Comparison of ENCODE assay signal across 25 mouse cellular contexts in the genomic region with DNA sequence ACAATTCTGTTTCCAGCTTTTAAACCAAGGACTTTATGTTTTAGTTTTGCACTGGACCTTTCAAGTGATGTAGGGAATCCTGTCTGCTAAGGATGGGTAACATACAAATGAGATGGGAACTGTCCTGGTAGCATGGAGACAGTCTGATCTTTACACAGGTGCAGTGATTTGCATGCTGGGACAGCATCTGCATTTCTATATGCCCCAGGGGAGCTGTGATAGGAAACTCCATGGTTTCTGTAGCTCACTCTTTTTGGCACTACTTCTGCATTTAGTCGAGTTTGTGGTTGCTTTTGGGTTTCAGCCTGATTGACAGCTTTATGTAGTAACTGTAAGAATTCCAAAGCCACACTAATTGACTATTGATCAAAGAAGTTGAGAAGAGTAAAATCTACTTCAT. TPM values are rescaled to one million over a fixed set of nuclear protein-coding genes. Genes with fewer than 3 reads are reported as not detected.
"Had no signal": no experiment of that assay in that cellular context is flagged by ENCODE, and none has a peak within 500 bp of the region (broad histone marks: within the 10 kb centered on the region; RNA-seq: fewer than 3 reads in every experiment).

No protein-coding gene starts in this region.

- DNase-seq: lung, adult 18-20 months; lung, embryonic 14.5 days; lung, postnatal 10 days; lung, postnatal 4 days; midbrain, embryonic 14.5 days; retina, postnatal 1 day; right cerebral cortex, adult 18-20 months; right cerebral cortex, postnatal 14 days; thymus, adult 2 months; thymus, postnatal 25 days; thymus, postnatal 4 days had no signal

- H3K27me3 ChIP-seq: megakaryocyte, embryonic 14.5 days; neural tube, embryonic 13.5 days; neural tube, embryonic 15.5 days; stomach, embryonic 15.5 days had no signal

- H3K27ac ChIP-seq: neural tube, embryonic 13.5 days; neural tube, embryonic 15.5 days; stomach, embryonic 15.5 days; stomach, postnatal 0 days had no signal

- H3K9ac ChIP-seq: lung, embryonic 14.5 days; neural tube, embryonic 13.5 days; neural tube, embryonic 15.5 days; stomach, embryonic 15.5 days had no signal

- H3K4me3 ChIP-seq: megakaryocyte, embryonic 14.5 days; myocyte; neural tube, embryonic 13.5 days; neural tube, embryonic 15.5 days; stomach, embryonic 15.5 days had no signal

- ATAC-seq: midbrain, embryonic 16.5 days had no signal

- H3K4me1 ChIP-seq: megakaryocyte, embryonic 14.5 days; neural tube, embryonic 13.5 days; neural tube, embryonic 15.5 days; stomach, embryonic 15.5 days had no signal

- H3K4me2 ChIP-seq: lung, embryonic 14.5 days; midbrain, embryonic 11.5 days; neural tube, embryonic 13.5 days; neural tube, embryonic 15.5 days; stomach, embryonic 15.5 days had no signal

- H3K9me3 ChIP-seq: megakaryocyte, embryonic 14.5 days; neural tube, embryonic 13.5 days; neural tube, embryonic 15.5 days; stomach, embryonic 15.5 days had no signal

- H3K36me3 ChIP-seq: neural tube, embryonic 13.5 days; neural tube, embryonic 15.5 days; stomach, embryonic 15.5 days had no signal

RNA-seq across cellular contexts. Expression of a gene that starts 19.8 kb away (rescaled TPM):
- polyA plus RNA-seq: liver, embryonic 16.5 days; lung, embryonic 14.5 days; lung, embryonic 16.5 days; midbrain, embryonic 11.5 days; midbrain, embryonic 14.5 days; midbrain, embryonic 16.5 days; myocyte; neural tube, embryonic 11.5 days; neural tube, embryonic 13.5 days; neural tube, embryonic 15.5 days; spleen, adult 2 months; stomach, embryonic 15.5 days; stomach, postnatal 0 days; testis, adult 2 months; thymus, adult 2 months; urinary bladder, adult 2 months had no signal
